Mouse (Mus musculus) lung, postnatal 14 days (tissue): ENCODE measurements at regions not wholly inside any gene's neighbourhood (a gene's known extent, or its start where the extent isn't known, plus 50 kb on each side); places are given as distances from the start of the nearest gene placed in this dataset.

ENCODE experiments used
- DNase-seq: peaks from one replicate; pipeline ENCODE4 v3.0.0; 2021

DNA sequence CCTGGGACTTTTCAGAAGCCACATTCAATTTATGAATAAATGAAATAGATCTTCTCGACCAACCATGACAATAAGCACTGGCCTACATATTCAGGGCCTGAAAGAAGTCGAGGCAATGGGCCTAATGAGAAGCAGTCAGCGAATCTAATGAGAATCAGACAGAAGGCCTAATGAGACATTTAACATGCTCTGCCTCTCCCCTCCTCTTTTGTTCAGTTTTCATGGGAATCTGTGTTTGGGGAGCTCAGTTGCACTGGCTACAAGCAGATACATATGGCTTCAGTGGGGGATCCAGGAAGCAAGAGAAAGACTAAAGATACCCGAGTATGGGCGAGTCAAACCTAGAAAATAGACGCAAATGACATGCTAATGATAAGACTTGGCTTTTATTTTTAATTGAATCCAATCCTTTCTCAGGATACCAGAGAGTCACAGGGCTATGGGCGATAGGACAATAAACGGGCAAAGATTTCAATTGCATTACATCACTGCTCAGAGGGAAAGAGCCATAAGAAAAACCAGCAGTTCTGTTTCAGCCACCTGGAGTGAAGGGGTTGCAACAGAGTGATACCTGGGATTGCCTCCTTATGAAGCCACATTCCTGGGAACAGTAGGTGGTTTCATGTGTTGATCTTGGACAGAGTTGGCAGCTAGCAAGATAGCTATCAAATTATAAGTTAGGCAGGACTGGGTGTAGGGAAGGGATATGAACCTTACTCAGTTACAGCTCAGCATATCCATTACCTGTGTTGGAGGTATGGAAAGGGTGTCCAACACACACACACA, 751.3 kb downstream of the Inhba start:
- DNase-seq = no peak

DNA sequence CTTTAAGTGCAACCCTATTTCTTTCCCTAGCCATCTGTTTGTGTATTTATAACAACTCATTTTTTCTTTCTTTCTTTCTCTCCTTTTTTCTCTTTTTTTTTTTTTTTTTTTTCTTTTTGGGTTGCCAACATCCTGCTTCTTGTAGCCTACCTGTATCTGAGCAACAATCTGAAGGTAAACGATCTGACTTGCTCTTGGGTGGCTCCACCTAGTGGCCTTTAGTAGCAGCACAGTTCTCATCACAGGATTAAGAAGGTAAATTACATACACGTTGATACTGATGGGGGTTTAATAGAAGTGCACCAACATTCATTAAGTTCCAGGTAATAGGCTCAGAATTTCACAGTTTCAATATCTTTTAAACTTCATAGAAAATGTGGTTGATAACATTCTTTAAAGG, 752.1 kb downstream of the Inhba start:
- peak; percentile 26 for DNase-seq

DNA sequence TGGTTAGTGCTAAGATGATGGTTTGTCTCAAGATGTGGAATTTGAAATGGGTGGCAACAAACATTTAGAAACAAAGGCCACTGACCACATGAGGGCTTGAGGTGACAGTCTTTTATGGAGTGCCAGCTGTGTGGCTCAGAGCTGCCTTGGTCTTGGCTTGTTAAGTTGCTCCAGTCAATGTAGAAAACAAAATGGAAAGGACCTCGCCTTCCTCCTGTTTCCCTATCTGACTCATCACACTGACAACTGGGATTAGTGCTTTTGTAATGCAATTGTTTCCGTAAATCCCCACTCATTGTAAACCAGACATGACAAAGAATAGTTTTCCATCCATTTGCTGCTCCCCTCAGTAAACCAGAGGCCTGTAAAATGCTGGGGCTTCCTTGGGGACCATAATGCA, 757.8 kb downstream of the Inhba start:
- DNase-seq = no peak

DNA sequence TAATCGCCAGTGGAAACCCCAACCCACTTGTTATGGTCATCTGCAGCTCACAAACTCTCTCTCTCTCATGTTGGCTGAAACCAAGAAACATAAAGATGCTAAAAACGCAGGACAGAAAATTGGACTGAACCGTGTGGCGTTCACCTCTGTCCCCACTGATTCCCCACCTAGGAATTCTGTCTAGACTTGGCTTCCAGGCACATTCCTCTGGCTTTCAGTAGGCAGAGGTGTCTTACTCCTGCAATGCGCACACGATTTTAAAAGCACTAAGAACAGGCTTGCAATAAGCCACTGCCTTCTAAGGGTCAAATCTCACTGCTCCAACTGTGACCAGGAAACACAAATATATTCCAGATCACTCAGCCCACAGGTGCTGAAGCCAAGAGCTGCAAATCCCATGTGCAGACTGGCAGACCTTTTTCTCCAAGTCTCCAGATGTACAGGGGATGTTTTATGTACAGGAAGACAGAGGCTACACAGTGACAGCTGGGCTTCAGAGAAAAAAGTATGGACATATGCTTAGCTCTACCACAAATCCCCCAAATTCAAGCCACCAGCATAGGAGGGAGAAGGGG, 758.3 kb downstream of the Inhba start:
- no peak for DNase-seq

DNA sequence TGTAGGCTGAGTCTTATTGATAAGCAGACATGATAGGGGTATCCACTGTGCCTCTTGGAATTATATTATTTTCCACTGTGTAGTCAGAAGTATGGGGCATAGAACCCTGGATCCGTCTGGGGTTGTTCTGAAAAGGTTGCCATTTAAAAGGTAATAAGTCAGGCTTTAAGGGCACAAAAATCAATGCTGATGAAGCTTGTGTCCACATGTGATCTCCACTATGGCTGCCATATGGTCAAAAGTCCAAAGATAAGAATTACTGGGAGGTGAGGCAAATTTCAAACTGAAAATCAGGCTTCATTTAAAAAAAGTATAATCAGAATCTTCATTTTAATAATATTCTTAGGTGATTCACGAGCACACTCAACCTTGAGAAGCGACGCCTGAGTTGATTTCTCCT, 760.2 kb downstream of the Inhba start:
- DNase-seq = no peak

DNA sequence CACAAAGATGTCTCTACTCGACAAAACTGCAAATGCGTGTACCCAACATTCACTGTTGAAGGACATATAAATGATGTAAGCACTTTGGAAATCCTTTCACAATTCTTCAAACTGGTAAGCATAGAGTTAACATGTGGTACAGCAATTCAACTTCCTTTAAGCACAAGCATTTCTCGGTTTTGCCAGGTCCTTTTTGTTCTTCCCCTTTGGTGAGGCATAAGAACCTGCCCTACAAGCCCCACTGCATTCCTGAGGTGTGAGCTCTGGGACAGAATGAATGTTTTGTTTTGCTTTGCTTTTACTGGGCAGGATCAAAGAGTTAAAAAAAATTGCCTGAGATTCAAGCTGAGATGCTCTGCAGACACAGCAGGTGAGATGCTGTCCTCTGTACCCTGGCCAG, 793.9 kb downstream of the Inhba start:
- DNase-seq = no peak
